In the genomic region with DNA sequence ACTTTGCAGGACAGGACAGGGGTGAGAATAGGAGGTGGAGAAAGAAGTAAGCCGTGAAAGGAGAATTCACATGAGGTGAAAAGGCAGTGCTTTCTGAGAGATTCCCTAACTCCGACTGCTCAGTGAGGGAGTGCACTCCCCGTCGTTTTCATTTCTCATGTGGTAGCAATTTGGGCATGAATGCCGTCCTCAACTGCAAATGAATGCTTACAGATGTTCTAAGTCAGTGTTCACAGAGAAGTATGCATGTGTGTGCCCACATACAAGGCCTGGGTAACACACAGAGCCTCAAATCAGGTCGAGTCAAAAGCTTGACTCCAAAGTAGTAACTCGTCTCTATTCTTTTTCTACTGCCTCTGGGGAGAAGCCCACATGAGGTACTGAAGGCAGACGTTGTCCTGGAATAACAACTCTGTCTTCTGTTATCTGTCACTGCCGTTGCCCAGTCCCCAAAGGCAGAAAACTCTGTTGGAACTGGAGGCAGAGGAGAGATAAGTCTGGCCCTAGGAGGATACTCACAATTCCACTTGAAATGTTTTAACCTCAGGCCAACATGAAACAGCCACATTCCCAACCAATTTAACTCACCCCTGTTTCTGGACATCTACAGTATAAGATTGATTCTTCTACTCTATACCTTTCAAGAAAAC, we compare ENCODE assay signal across 17 mouse cellular contexts.
A peak's percentile ranks its signal among the peaks of the same experiment; 100 is the strongest.
DNase-seq lines count a peak whose midpoint lies in the region; ATAC-seq and TF ChIP-seq lines count a peak whose summit lies in the region.
"Had no signal": no experiment of that assay in that cellular context is flagged by ENCODE, and none has a peak within 500 bp of the region (broad histone marks: within the 10 kb centered on the region; RNA-seq: fewer than 3 reads in every experiment).

No protein-coding gene starts in this region.

- no peaks in the 10 kb centered on the region for H3K27me3 ChIP-seq in liver, embryonic 11.5 days (replicated peaks; ENCODE audit: control insufficient read depth, insufficient read depth, low read length)
- H3K27me3 ChIP-seq in liver, postnatal 0 days (ENCODE audit: insufficient read depth, low read length): no peaks in the 10 kb centered on the region
- H3K27me3 ChIP-seq in embryonic facial prominence, embryonic 11.5 days (ENCODE audit: control insufficient read depth, insufficient read depth, low read length): no peaks in the 10 kb centered on the region
- H3K27me3 ChIP-seq in limb, embryonic 12.5 days: no peaks in the 10 kb centered on the region
- H3K27me3 ChIP-seq: forebrain, embryonic 13.5 days had no signal

- TF ChIP-seq EP300 in liver, postnatal 0 days (IDR thresholded peaks at IDR 0.05; ENCODE audit: low read depth): no peak

- H3K36me3 ChIP-seq in liver, embryonic 11.5 days (ENCODE audit: control insufficient read depth, insufficient read depth, low read length): no peaks in the 10 kb centered on the region
- H3K36me3 ChIP-seq in liver, postnatal 0 days (replicated peaks; ENCODE audit: insufficient read depth, low read length): no peaks in the 10 kb centered on the region
- H3K36me3 ChIP-seq in embryonic facial prominence, embryonic 11.5 days (replicated peaks; ENCODE audit: control insufficient read depth, insufficient read depth, low read depth, low read length): no peaks in the 10 kb centered on the region
- no peaks in the 10 kb centered on the region for H3K36me3 ChIP-seq in limb, embryonic 12.5 days

- peak; percentile 72 for ATAC-seq in liver, embryonic 11.5 days (replicated peaks; ENCODE audit: low FRiP score)
- ATAC-seq in liver, postnatal 0 days: no peak
- ATAC-seq in embryonic facial prominence, embryonic 11.5 days (replicated peaks; ENCODE audit: insufficient number of reproducible peaks, low FRiP score, low TSS enrichment, low read depth): 0 out of 2 replicates have a peak, but pooled peaks have one; percentile 59
- ATAC-seq in limb, embryonic 12.5 days (ENCODE audit: insufficient number of reproducible peaks, insufficient read depth, low FRiP score, low TSS enrichment, low read depth): 0 out of 2 replicates have a peak, but pooled peaks have one; percentile 15
- ATAC-seq: forebrain, embryonic 13.5 days; intestine, embryonic 16.5 days had no signal

- WGBS in liver, embryonic 11.5 days: 48% methylated on average over 9 of the region's 9 CpGs
- WGBS in liver, postnatal 0 days (ENCODE audit: insufficient replicate concordance): 67% methylated on average over 9 of the region's 9 CpGs
- 23% methylated on average over 9 of the region's 9 CpGs for WGBS in embryonic facial prominence, embryonic 11.5 days
- 22% methylated on average over 9 of the region's 9 CpGs for WGBS in limb, embryonic 12.5 days

- H3K9me3 ChIP-seq in liver, embryonic 11.5 days (ENCODE audit: control insufficient read depth, low read length): no peaks in the 10 kb centered on the region
- no peaks in the 10 kb centered on the region for H3K9me3 ChIP-seq in liver, postnatal 0 days (ENCODE audit: low read length)
- no peaks in the 10 kb centered on the region for H3K9me3 ChIP-seq in embryonic facial prominence, embryonic 11.5 days (replicated peaks; ENCODE audit: control insufficient read depth, low read length)
- no peaks in the 10 kb centered on the region for H3K9me3 ChIP-seq in limb, embryonic 12.5 days
- H3K9me3 ChIP-seq: forebrain, embryonic 13.5 days had no signal

- H3K4me1 ChIP-seq in liver, embryonic 11.5 days (replicated peaks; ENCODE audit: control insufficient read depth, insufficient read depth, low read length): peaks cover 7% of the 10 kb centered on the region; the same call in 1 of the 2 replicates
- H3K4me1 ChIP-seq in liver, postnatal 0 days (ENCODE audit: insufficient read depth): no peaks in the 10 kb centered on the region
- no peaks in the 10 kb centered on the region for H3K4me1 ChIP-seq in embryonic facial prominence, embryonic 11.5 days (ENCODE audit: control insufficient read depth, insufficient read depth, low read length)
- H3K4me1 ChIP-seq in limb, embryonic 12.5 days (replicated peaks): peaks cover 14% of the 10 kb centered on the region
- H3K4me1 ChIP-seq: forebrain, embryonic 13.5 days had no signal

- H3K27ac ChIP-seq in liver, embryonic 11.5 days (ENCODE audit: low read depth, low read length): no peak overlapping the region
- no peak overlapping the region for H3K27ac ChIP-seq in liver, postnatal 0 days (ENCODE audit: low read depth)
- H3K27ac ChIP-seq in embryonic facial prominence, embryonic 11.5 days (replicated peaks; ENCODE audit: low read depth, low read length): peak overlapping the region; percentile 60; the same call in 1 of the 2 replicates
- peak overlapping the region; percentile 69; the same call in 1 of the 2 replicates for H3K27ac ChIP-seq in limb, embryonic 12.5 days
- H3K27ac ChIP-seq: forebrain, embryonic 13.5 days; hindbrain, embryonic 14.5 days; kidney, postnatal 0 days; layer of hippocampus, adult 2 months had no signal

- no peak overlapping the region for H3K9ac ChIP-seq in liver, embryonic 11.5 days (ENCODE audit: low read depth, low read length)
- no peak overlapping the region for H3K9ac ChIP-seq in liver, postnatal 0 days (replicated peaks)
- no peak overlapping the region for H3K9ac ChIP-seq in embryonic facial prominence, embryonic 11.5 days (replicated peaks; ENCODE audit: low read length)
- no peak overlapping the region for H3K9ac ChIP-seq in limb, embryonic 12.5 days (replicated peaks)
- H3K9ac ChIP-seq: forebrain, embryonic 13.5 days; hindbrain, embryonic 14.5 days had no signal

- no peak for TF ChIP-seq CTCF in liver, postnatal 0 days (IDR thresholded peaks at IDR 0.05; ENCODE audit: low read depth)

- no peak overlapping the region for H3K4me2 ChIP-seq in liver, embryonic 11.5 days
- H3K4me2 ChIP-seq in liver, postnatal 0 days (ENCODE audit: low read depth, low read length): no peak overlapping the region
- no peak overlapping the region for H3K4me2 ChIP-seq in embryonic facial prominence, embryonic 11.5 days (ENCODE audit: low read depth, low read length)
- H3K4me2 ChIP-seq in limb, embryonic 12.5 days: no peak overlapping the region
- H3K4me2 ChIP-seq: forebrain, embryonic 13.5 days; hindbrain, embryonic 14.5 days; midbrain, embryonic 11.5 days had no signal

- H3K4me3 ChIP-seq in liver, embryonic 11.5 days (ENCODE audit: low read depth, low read length): no peak overlapping the region
- no peak overlapping the region for H3K4me3 ChIP-seq in liver, postnatal 0 days (ENCODE audit: low read depth, low read length)
- H3K4me3 ChIP-seq in embryonic facial prominence, embryonic 11.5 days (ENCODE audit: low read depth, low read length): no peak overlapping the region
- H3K4me3 ChIP-seq in limb, embryonic 12.5 days (replicated peaks): no peak overlapping the region
- H3K4me3 ChIP-seq: forebrain, embryonic 13.5 days; layer of hippocampus, adult 2 months had no signal

- no peak for DNase-seq in liver, embryonic 11.5 days (ENCODE audit: low spot score)
- no peak for DNase-seq in liver, postnatal 0 days
- peak; percentile 81 for DNase-seq in embryonic facial prominence, embryonic 11.5 days (ENCODE audit: low spot score)
- DNase-seq in mesoderm, embryonic 11.5 days (ENCODE audit: low read depth, low spot score): peak; percentile 54
- DNase-seq in thymus, adult 18-20 months: no peak
- DNase-seq in urinary bladder, postnatal 14 days (ENCODE audit: low spot score): no peak
- DNase-seq: adrenal gland, postnatal 10 days; cerebellum, adult 11 months; cerebellum, postnatal 14 days; left cerebral cortex, postnatal 4 days had no signal

Comparison
In these comparisons a context has a peak if more than half of its experiments do, and no peak if none do; other contexts are left out.
1. DNase-seq: peak in embryonic facial prominence, embryonic 11.5 days (single experiment) and mesoderm, embryonic 11.5 days (single experiment); none in liver, embryonic 11.5 days (single experiment), liver, postnatal 0 days (single experiment), thymus, adult 18-20 months (0 of 2) and urinary bladder, postnatal 14 days (single experiment).
2. H3K27ac ChIP-seq: peak in embryonic facial prominence, embryonic 11.5 days (single experiment) and limb, embryonic 12.5 days (single experiment); none in liver, embryonic 11.5 days (single experiment) and liver, postnatal 0 days (single experiment).